Mouse (Mus musculus) forebrain, embryonic 16.5 days (tissue): ENCODE results near the gene Folr1. TPM values are rescaled to one million over a fixed set of nuclear protein-coding genes. Genes with fewer than 3 reads are reported as not detected.

Experiments
- ATAC-seq: fragments of 200-750 bp; cut with Nextera tagmentation; 2 replicates; pipeline ENCODE4 v1.8.0; 2017; ENCODE audit warnings: mild to moderate bottlenecking, moderate library complexity
- H3K27ac ChIP-seq: fragments of 300-500 bp; sonication (generic); 2 replicates; pipeline ENCODE4 v1.5.1; 2014; ENCODE audit warnings: low read length, control low read depth
- H3K27me3 ChIP-seq: fragments of 300-500 bp; sonication (generic); replicated peaks from 2 replicates; pipeline ENCODE4 v1.6.1; 2014; ENCODE audit warnings: low read length; ENCODE audit not compliant: control insufficient read depth, insufficient read depth
- H3K36me3 ChIP-seq: fragments of 300-500 bp; sonication (generic); 2 replicates; pipeline ENCODE4 v1.6.1; 2014; ENCODE audit not compliant: control insufficient read depth, insufficient read depth
- H3K4me1 ChIP-seq: fragments of 300-500 bp; sonication (generic); replicated peaks from 2 replicates; pipeline ENCODE4 v1.6.1; 2014; ENCODE audit warnings: low read length; ENCODE audit not compliant: control insufficient read depth, insufficient read depth
- H3K4me2 ChIP-seq: fragments of 300-500 bp; sonication (generic); 2 replicates; pipeline ENCODE4 v1.6.1; 2014; ENCODE audit warnings: mild to moderate bottlenecking, low read length, control low read depth
- H3K4me3 ChIP-seq: fragments of 300-500 bp; sonication (generic); replicated peaks from 2 replicates; pipeline ENCODE4 v1.5.1; 2014; ENCODE audit warnings: mild to moderate bottlenecking, low read length, control low read depth
- H3K9ac ChIP-seq: fragments of 300-500 bp; sonication (generic); replicated peaks from 2 replicates; pipeline ENCODE4 v1.6.1; 2014; ENCODE audit warnings: low read depth, low read length, control low read depth
- H3K9me3 ChIP-seq: fragments of 300-500 bp; sonication (generic); 2 replicates; pipeline ENCODE4 v1.6.1; 2016; ENCODE audit warnings: low read length; ENCODE audit not compliant: control insufficient read depth
- WGBS: fragments of 180-500 bp; shearing (Covaris S2); extraction: QIAGEN DNeasy Blood & Tissue Kit; methylation state at CpG from one replicate; pipeline ENCODE4 v1.1.7; 2014; 5-methylcytosine and 5-hydroxymethylcytosine counted together
- polyA plus RNA-seq: library from polyadenylated mRNA; unstranded; fragments of >200 nt; fragmentation: Nextera tagmentation; extraction: Ambion mirVana; gene quantifications from 2 replicates; pipeline ENCODE4 v1.2.1, GENCODE M21; 2015

The Folr1 gene
- polyA plus RNA-seq, 1 experiment from 2014 or later, result 19.2 TPM

GRCm38 (mm10) chr7:101901969-101902368 lies 31.4 kb upstream of the Folr1 start:
- Histone ChIP-seq H3K4me1 (peaks cover 17% of the 10 kb centered on the region), H3K36me3 (0 out of 2 replicates have a peak, but pooled peaks cover 2% of the 10 kb centered on the region), H3K9me3 (no peaks in the 10 kb centered on the region), H3K4me3 (no peak overlapping the region), H3K4me2 (no peak overlapping the region), H3K27me3 (no peaks in the 10 kb centered on the region), H3K9ac (no peak overlapping the region), H3K27ac (no peak overlapping the region)
- 90% methylated on average over 10 of the region's 10 CpGs for WGBS
- no peak for ATAC-seq

GRCm38 (mm10) chr7:101900331-101901097 lies 29.9 kb upstream of the Folr1 start:
- Histone ChIP-seq H3K9ac (no peak overlapping the region), H3K27me3 (no peaks in the 10 kb centered on the region), H3K4me3 (no peak overlapping the region), H3K9me3 (no peaks in the 10 kb centered on the region), H3K4me1 (peaks cover 12% of the 10 kb centered on the region), H3K27ac (no peak overlapping the region), H3K36me3 (0 out of 2 replicates have a peak, but pooled peaks cover 2% of the 10 kb centered on the region), H3K4me2 (no peak overlapping the region)
- no peak for ATAC-seq
- 91% methylated on average over 16 of the region's 16 CpGs for WGBS

- Histone ChIP-seq H3K4me2 (peak overlapping the region; percentile 66), H3K9ac (peak overlapping the region; percentile 61), H3K9me3 (no peaks in the 10 kb centered on the region), H3K27ac (peak overlapping the region; percentile 95), H3K36me3 (0 out of 2 replicates have a peak, but pooled peaks cover 2% of the 10 kb centered on the region), H3K27me3 (no peaks in the 10 kb centered on the region), H3K4me1 (peaks cover 10% of the 10 kb centered on the region), H3K4me3 (peak overlapping the region; percentile 60)
- WGBS, result under 1% methylated on average over 57 of the region's 57 CpGs
- ATAC-seq, result peak; percentile 98
Measured at GRCm38 (mm10) chr7:101896104-101897066, 25.8 kb upstream of the Folr1 start.

- H3K9me3 ChIP-seq, result no peaks in the 10 kb centered on the region
- peaks cover 10% of the 10 kb centered on the region for H3K4me1 ChIP-seq
- 0 out of 2 replicates have a peak, but pooled peaks cover 2% of the 10 kb centered on the region for H3K36me3 ChIP-seq
- peak overlapping the region; percentile 60 for H3K4me3 ChIP-seq
- H3K9ac ChIP-seq, result peak overlapping the region; percentile 56
- 36% methylated on average over 9 of the region's 9 CpGs for WGBS
- peak overlapping the region; percentile 39 for H3K4me2 ChIP-seq
- H3K27me3 ChIP-seq, result no peaks in the 10 kb centered on the region
- no peak for ATAC-seq
- H3K27ac ChIP-seq, result peak overlapping the region; percentile 95
Measured at GRCm38 (mm10) chr7:101895695-101896094, 25.1 kb upstream of the Folr1 start.

GRCm38 (mm10) chr7:101888460-101888859 lies 17.9 kb upstream of the Folr1 start:
- no peaks in the 10 kb centered on the region for H3K9me3 ChIP-seq
- no peaks in the 10 kb centered on the region for H3K4me1 ChIP-seq
- H3K27me3 ChIP-seq, result no peaks in the 10 kb centered on the region; the same call in 1 of the 2 replicates
- no peak overlapping the region for H3K4me3 ChIP-seq
- WGBS, result 83% methylated on average over 4 of the region's 4 CpGs
- no peak overlapping the region for H3K4me2 ChIP-seq
- H3K36me3 ChIP-seq, result no peaks in the 10 kb centered on the region
- H3K27ac ChIP-seq, result no peak overlapping the region
- no peak for ATAC-seq
- H3K9ac ChIP-seq, result no peak overlapping the region

- no peak overlapping the region for H3K9ac ChIP-seq
- no peaks in the 10 kb centered on the region for H3K9me3 ChIP-seq
- no peak overlapping the region for H3K4me2 ChIP-seq
- no peak overlapping the region for H3K4me3 ChIP-seq
- WGBS, result 82% methylated on average over 6 of the region's 6 CpGs
- H3K27ac ChIP-seq, result no peak overlapping the region
- H3K27me3 ChIP-seq, result no peaks in the 10 kb centered on the region; the same call in 1 of the 2 replicates
- no peak for ATAC-seq
- H3K36me3 ChIP-seq, result no peaks in the 10 kb centered on the region
- no peaks in the 10 kb centered on the region for H3K4me1 ChIP-seq
Measured at GRCm38 (mm10) chr7:101886274-101886673, 15.7 kb upstream of the Folr1 start.

- Histone ChIP-seq H3K9me3 (no peaks in the 10 kb centered on the region), H3K27me3 (no peaks in the 10 kb centered on the region), H3K36me3 (no peaks in the 10 kb centered on the region), H3K9ac (no peak overlapping the region), H3K27ac (no peak overlapping the region), H3K4me1 (no peaks in the 10 kb centered on the region), H3K4me3 (no peak overlapping the region), H3K4me2 (no peak overlapping the region)
- no peak for ATAC-seq
- 91% methylated on average over 4 of the region's 4 CpGs for WGBS
Measured at GRCm38 (mm10) chr7:101884160-101884559, 13.6 kb upstream of the Folr1 start.

- ATAC-seq, result no peak
- Histone ChIP-seq H3K27me3 (no peaks in the 10 kb centered on the region), H3K9me3 (no peaks in the 10 kb centered on the region), H3K36me3 (no peaks in the 10 kb centered on the region), H3K9ac (no peak overlapping the region), H3K27ac (no peak overlapping the region), H3K4me3 (no peak overlapping the region), H3K4me2 (no peak overlapping the region), H3K4me1 (no peaks in the 10 kb centered on the region)
- WGBS, result 62% methylated on average over 9 of the region's 9 CpGs
Measured at GRCm38 (mm10) chr7:101882413-101883154, 12.0 kb upstream of the Folr1 start.
